Mouse (Mus musculus) gastrocnemius, adult 2 months (tissue): ENCODE results near the gene Clock. TPM values are rescaled to one million over a fixed set of nuclear protein-coding genes. Genes with fewer than 3 reads are reported as not detected.
A peak's percentile ranks its signal among the peaks of the same experiment; 100 is the strongest.

Experiments used
- DNase-seq: peaks from one replicate; pipeline ENCODE4 v3.0.0; 2022
- H3K27ac ChIP-seq: fragments of 200-600 bp; 2 replicates; pipeline ENCODE4 v1.8.1; 2022; ENCODE audit warnings: mild to moderate bottlenecking
- H3K4me3 ChIP-seq: fragments of 200-600 bp; 2 replicates; pipeline ENCODE4 v1.8.1; 2022; ENCODE audit warnings: mild to moderate bottlenecking, moderate library complexity
- CTCF ChIP-seq: fragments of 200-600 bp; IDR thresholded peaks from 2 replicates; pipeline ENCODE4 v1.8.1; 2022; ENCODE audit warnings: antibody characterized with exemption, mild to moderate bottlenecking, moderate library complexity
- intact Hi-C: fragments of 180-260 bp; cut with DNase I; formaldehyde crosslinking; loops from one replicate; pipeline ENCODE4 v1.15.1; 2025
- total RNA-seq, 2 experiments: library from RNA; stranded (reverse); gene quantifications; 2 replicates each; pipeline ENCODE4 v1.2.3; 2021

Clock gene
- total RNA-seq, 2 experiments from 2014 or later = 20.4 to 32.5 TPM

GRCm38 (mm10) chr5:76184286-76185080 lies 120.1 kb downstream of the Clock start:
- intact Hi-C loops = loop anchor here (5.0 kb wide), 1 partner anchor 42 kb away; the partner anchor contains the start of gene Srd5a3

DNA sequence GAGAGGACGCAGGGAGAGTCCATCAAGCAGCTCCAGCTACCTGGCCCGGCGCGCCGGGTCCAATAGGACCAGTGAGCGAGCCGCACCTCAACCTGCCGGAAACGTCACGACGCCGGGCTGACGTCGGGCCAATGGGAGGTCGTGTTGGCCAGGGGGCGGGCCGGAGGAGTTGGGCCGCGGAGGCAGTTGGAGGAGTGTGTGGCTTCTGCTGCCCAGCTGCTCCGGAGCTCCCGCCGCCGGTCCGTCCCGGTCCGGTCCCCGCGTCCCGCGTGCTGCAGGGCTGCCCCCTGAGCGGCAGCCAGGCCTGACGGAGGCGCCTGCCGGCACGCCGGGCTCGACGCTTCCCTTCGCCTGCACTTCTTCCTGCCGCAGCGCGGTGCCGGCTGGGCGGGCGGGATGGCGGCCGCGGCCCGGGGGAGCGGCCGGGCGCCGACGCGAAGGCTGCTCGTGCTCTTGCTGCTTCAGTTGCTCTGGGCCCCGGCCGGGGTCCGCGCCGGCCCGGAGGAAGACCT lies 120.8 kb downstream of the Clock start, which contains the start of gene Tmem165:
Gene Tmem165 (plus strand): TSS at position 131 of the 512 bp plus-strand sequence.
- Histone ChIP-seq H3K27ac (peak within 1 kb of the TSS; percentile 91), H3K4me3 (peak within 1 kb of the TSS; percentile 83)
- DNase-seq = peak; percentile 97
- TF ChIP-seq CTCF = no peak
- intact Hi-C loops = loop anchor here (5.0 kb wide), 1 partner anchor 42 kb away; the partner anchor contains the start of gene Srd5a3

More at GRCm38 (mm10) chr5:76184286-76185080, 120.1 kb downstream of the Clock start:
- peak overlapping the region; percentile 83 for H3K4me3 ChIP-seq
- DNase-seq = peak; percentile 82
- H3K27ac ChIP-seq = peak overlapping the region; percentile 91
- no peak for TF ChIP-seq CTCF

GRCm38 (mm10) chr5:76183043-76183749 lies 121.4 kb downstream of the Clock start:
- no peak for TF ChIP-seq CTCF
- DNase-seq = no peak
- intact Hi-C loops = loop anchor here (5.0 kb wide), 1 partner anchor 41 kb away; the partner anchor contains the start of gene Srd5a3
- H3K4me3 ChIP-seq = peak overlapping the region; percentile 83
- peak overlapping the region; percentile 91 for H3K27ac ChIP-seq

GRCm38 (mm10) chr5:76182326-76182725 lies 122.3 kb downstream of the Clock start:
- intact Hi-C loops = loop anchor here (5.0 kb wide), 1 partner anchor 40 kb away; the partner anchor contains the start of gene Srd5a3
- DNase-seq = no peak
- no peak for TF ChIP-seq CTCF
- Histone ChIP-seq H3K27ac (no peak overlapping the region), H3K4me3 (no peak overlapping the region)

DNA sequence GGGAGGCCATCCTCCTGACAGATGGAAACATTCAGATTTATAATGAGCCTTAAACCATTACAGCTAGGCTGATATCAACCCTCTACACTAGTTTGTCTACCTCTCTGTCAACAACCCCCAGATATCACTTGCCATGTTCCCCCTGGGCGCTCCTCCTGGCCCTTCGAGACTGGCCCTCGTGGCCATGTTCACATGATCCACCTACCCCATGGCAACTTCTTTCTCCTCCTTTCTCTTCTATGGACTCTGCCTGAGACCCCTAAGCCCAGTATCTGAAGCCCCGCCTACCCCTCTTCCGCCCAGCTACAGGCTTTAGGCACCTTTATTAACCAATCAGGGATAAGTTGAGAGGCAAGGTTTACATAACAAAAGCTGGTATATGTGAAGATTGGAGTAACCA lies 124.8 kb downstream of the Clock start:
- no peak for TF ChIP-seq CTCF
- DNase-seq = no peak
- Histone ChIP-seq H3K4me3 (no peak overlapping the region), H3K27ac (no peak overlapping the region)
- intact Hi-C loops = loop anchor here (5.0 kb wide), 1 partner anchor 37 kb away; the partner anchor contains the start of gene Srd5a3

- intact Hi-C loops = no loop called here
- H3K27ac ChIP-seq = no peak overlapping the region
- no peak for TF ChIP-seq CTCF
- no peak for DNase-seq
- no peak overlapping the region for H3K4me3 ChIP-seq
Measured at GRCm38 (mm10) chr5:76179171-76179570, 125.4 kb downstream of the Clock start.

GRCm38 (mm10) chr5:76177664-76178063 lies 126.9 kb downstream of the Clock start:
- no peak for TF ChIP-seq CTCF
- DNase-seq = no peak
- no peak overlapping the region for H3K4me3 ChIP-seq
- intact Hi-C loops = no loop called here
- H3K27ac ChIP-seq = no peak overlapping the region

DNA sequence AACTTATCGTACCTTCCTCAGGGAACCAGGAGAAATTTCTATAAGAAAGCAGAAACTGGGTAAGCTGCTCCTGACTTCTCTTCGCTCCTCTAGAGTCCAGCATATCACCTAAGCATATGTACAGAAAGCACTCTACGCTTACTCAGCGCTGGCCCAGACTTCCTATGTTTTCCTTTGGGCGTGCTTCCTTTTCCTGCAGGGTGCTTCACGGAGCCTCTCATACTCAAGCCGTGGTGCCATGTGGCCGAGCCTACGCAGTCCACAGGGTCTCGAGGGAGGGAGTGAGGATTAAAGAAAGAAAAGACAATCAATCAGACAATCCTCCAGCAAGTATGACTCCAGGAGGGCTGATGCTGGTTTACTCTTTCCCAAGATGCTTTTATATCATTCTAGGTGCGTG lies 127.8 kb downstream of the Clock start:
- no peak for TF ChIP-seq CTCF
- Histone ChIP-seq H3K27ac (no peak overlapping the region), H3K4me3 (no peak overlapping the region)
- intact Hi-C loops = no loop called here
- DNase-seq = no peak

DNA sequence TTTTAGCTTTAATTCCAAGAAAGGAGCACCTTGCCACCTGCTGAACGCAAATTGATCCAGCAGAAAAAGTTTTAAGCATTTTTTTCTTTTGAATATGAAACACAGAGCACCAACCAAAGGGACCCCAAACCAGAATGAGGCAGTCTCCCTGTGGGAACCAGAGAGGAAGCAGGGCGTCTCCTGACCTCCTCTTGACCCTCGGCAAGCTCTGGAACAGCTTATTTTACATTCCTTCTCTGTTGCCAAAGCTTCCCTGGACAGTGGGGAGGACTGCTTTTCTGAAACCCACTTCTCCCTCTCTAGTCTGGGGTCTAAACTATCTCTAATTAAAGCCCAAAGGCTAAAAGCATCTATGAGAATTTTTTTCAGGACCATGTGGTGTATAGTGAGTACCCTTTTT lies 128.2 kb downstream of the Clock start:
- TF ChIP-seq CTCF = no peak
- DNase-seq = no peak
- H3K4me3 ChIP-seq = no peak overlapping the region
- no peak overlapping the region for H3K27ac ChIP-seq
- intact Hi-C loops = no loop called here

GRCm38 (mm10) chr5:76175051-76175450 lies 129.5 kb downstream of the Clock start:
- no peak for TF ChIP-seq CTCF
- no peak for DNase-seq
- Histone ChIP-seq H3K4me3 (no peak overlapping the region), H3K27ac (no peak overlapping the region)
- intact Hi-C loops = no loop called here

GRCm38 (mm10) chr5:76171039-76171438 lies 133.6 kb downstream of the Clock start:
- Histone ChIP-seq H3K27ac (no peak overlapping the region), H3K4me3 (no peak overlapping the region)
- intact Hi-C loops = no loop called here
- no peak for DNase-seq
- TF ChIP-seq CTCF = no peak

DNA sequence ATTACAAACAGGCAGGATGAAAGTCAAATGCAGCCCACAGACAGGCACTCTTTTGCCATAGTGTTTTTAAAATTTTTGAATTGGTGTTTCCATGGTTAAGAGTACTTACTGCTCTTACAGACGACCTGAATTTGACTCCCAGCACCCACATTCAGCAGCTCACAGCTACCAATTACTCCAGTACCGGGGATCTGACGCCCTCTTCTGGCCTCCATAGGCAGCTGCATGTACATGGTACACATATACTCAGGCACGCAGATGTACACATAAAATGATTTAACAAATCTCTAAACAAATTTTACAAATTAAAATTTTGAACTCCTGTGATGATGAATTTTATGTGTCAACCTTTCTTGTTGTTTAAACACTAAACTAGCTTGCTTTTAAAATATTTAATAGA lies 134.1 kb downstream of the Clock start:
- DNase-seq = no peak
- no peak for TF ChIP-seq CTCF
- Histone ChIP-seq H3K27ac (no peak overlapping the region), H3K4me3 (no peak overlapping the region)
- intact Hi-C loops = no loop called here

DNA sequence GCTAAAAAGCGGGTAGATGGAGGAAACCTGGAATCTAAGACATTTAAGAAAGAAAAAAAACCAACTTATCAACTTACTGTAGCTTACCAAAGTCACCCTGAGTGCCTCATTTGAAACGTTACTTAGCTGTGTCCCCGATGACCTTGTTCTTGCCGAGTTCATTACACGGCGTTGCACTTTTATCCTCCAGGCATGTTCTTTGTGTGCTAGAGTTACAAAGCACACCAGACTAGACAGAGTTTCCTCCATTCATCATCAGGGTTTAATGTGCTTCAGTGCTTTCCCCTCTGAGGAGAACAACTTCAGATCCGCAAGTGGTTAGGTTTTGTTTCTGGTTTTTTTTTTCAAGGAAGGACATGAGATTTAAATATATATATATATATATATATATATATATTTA lies 139.8 kb downstream of the Clock start:
- H3K4me3 ChIP-seq = no peak overlapping the region
- TF ChIP-seq CTCF = no peak
- intact Hi-C loops = no loop called here
- H3K27ac ChIP-seq = no peak overlapping the region
- DNase-seq = no peak
